Mouse (Mus musculus): ENCODE results near the gene Cacna1f.

- TF ChIP-seq CTCF (IDR thresholded peaks at IDR 0.05; ENCODE audit: extremely low read depth, insufficient read length, insufficient replicate concordance, low read depth, low read length) (no peak), POLR2A (IDR thresholded peaks at IDR 0.05; ENCODE audit: low read depth, low read length) (no peak)
These were observed 64.2 kb downstream of the Cacna1f start, which contains the start of gene Plp2 for GRCm38 (mm10) chrX:7670921-7671623.

Data from small intestine, adult 2 months (tissue).